Mouse (Mus musculus) heart, embryonic 15.5 days (tissue): ENCODE measurements around the gene Ngb. TPM values are rescaled to one million over a fixed set of nuclear protein-coding genes. Genes with fewer than 3 reads are reported as not detected.

ENCODE experiments used
- ATAC-seq: fragments of 200-750 bp; cut with Nextera tagmentation; replicated peaks from 2 replicates; pipeline ENCODE4 v1.8.0; 2017; ENCODE audit warnings: low read depth, moderate TSS enrichment; ENCODE audit not compliant: insufficient number of reproducible peaks, insufficient read depth, low FRiP score
- H3K27ac ChIP-seq: fragments of 300-500 bp; sonication (generic); 2 replicates; pipeline ENCODE4 v1.5.1; 2015; ENCODE audit warnings: mild to moderate bottlenecking, inconsistent platforms
- H3K27me3 ChIP-seq: fragments of 300-500 bp; sonication (generic); 2 replicates; pipeline ENCODE4 v1.6.1; 2015; ENCODE audit warnings: inconsistent platforms
- H3K36me3 ChIP-seq: fragments of 300-500 bp; sonication (generic); 2 replicates; pipeline ENCODE4 v1.6.1; 2015; ENCODE audit warnings: mild to moderate bottlenecking, inconsistent platforms
- H3K4me1 ChIP-seq: fragments of 300-500 bp; sonication (generic); replicated peaks from 2 replicates; pipeline ENCODE4 v1.6.1; 2015; ENCODE audit warnings: inconsistent platforms
- H3K4me2 ChIP-seq: fragments of 300-500 bp; sonication (generic); 2 replicates; pipeline ENCODE4 v1.6.1; 2015; ENCODE audit warnings: inconsistent platforms, mild to moderate bottlenecking, moderate library complexity
- H3K4me3 ChIP-seq: fragments of 300-500 bp; sonication (generic); 2 replicates; pipeline ENCODE4 v1.5.1; 2015; ENCODE audit warnings: mild to moderate bottlenecking, inconsistent platforms
- H3K9ac ChIP-seq: fragments of 300-500 bp; sonication (generic); 2 replicates; pipeline ENCODE4 v1.6.1; 2015; ENCODE audit warnings: mild to moderate bottlenecking, inconsistent platforms
- H3K9me3 ChIP-seq: fragments of 300-500 bp; sonication (generic); replicated peaks from 2 replicates; pipeline ENCODE4 v1.6.1; 2016; ENCODE audit warnings: inconsistent platforms
- WGBS: fragments of 180-500 bp; shearing (Covaris S2); methylation state at CpG from one replicate; pipeline ENCODE4 v1.1.7; 2015; ENCODE audit warnings: mixed read lengths; 5-methylcytosine and 5-hydroxymethylcytosine counted together
- polyA plus RNA-seq: library from polyadenylated mRNA; unstranded; fragments of >200 nt; fragmentation: Nextera tagmentation; extraction: Ambion mirVana; gene quantifications from 2 replicates; pipeline ENCODE4 v1.2.1, GENCODE M21; 2015

The Ngb gene
- polyA plus RNA-seq, 1 experiment from 2014 or later, result 0.31 TPM

GRCm38 (mm10) chr12:87089701-87090100 lies 12.6 kb downstream of the Ngb start:
- ATAC-seq, result no peak
- Histone ChIP-seq H3K27me3 (no peaks in the 10 kb centered on the region), H3K4me1 (peaks cover 22% of the 10 kb centered on the region), H3K27ac (no peak overlapping the region), H3K4me2 (no peak overlapping the region), H3K9ac (no peak overlapping the region), H3K36me3 (no peaks in the 10 kb centered on the region), H3K9me3 (no peaks in the 10 kb centered on the region), H3K4me3 (no peak overlapping the region)
- 73% methylated on average over 2 of the region's 2 CpGs for whole genome bisulfite sequencing

- Histone ChIP-seq H3K4me1 (peaks cover 22% of the 10 kb centered on the region), H3K9ac (no peak overlapping the region), H3K27me3 (no peaks in the 10 kb centered on the region), H3K9me3 (no peaks in the 10 kb centered on the region), H3K4me3 (no peak overlapping the region), H3K27ac (no peak overlapping the region), H3K36me3 (no peaks in the 10 kb centered on the region), H3K4me2 (no peak overlapping the region)
- ATAC-seq, result no peak
- 72% methylated on average over 4 of the region's 4 CpGs for WGBS
Measured at GRCm38 (mm10) chr12:87089255-87089654, 13.1 kb downstream of the Ngb start.

- WGBS, result 27% methylated on average over 4 of the region's 4 CpGs
- Histone ChIP-seq H3K9me3 (no peaks in the 10 kb centered on the region), H3K4me1 (peaks cover 22% of the 10 kb centered on the region), H3K9ac (no peak overlapping the region), H3K36me3 (no peaks in the 10 kb centered on the region), H3K4me3 (no peak overlapping the region), H3K4me2 (no peak overlapping the region), H3K27ac (no peak overlapping the region), H3K27me3 (no peaks in the 10 kb centered on the region)
- ATAC-seq, result no peak
Measured at GRCm38 (mm10) chr12:87088331-87088730, 14.0 kb downstream of the Ngb start.

GRCm38 (mm10) chr12:87087236-87087635 lies 15.1 kb downstream of the Ngb start:
- Histone ChIP-seq H3K36me3 (no peaks in the 10 kb centered on the region), H3K27me3 (no peaks in the 10 kb centered on the region), H3K9me3 (no peaks in the 10 kb centered on the region), H3K27ac (no peak overlapping the region), H3K4me1 (peaks cover 22% of the 10 kb centered on the region), H3K9ac (no peak overlapping the region), H3K4me3 (no peak overlapping the region), H3K4me2 (no peak overlapping the region)
- WGBS, result 61% methylated on average over 7 of the region's 7 CpGs
- no peak for ATAC-seq

- H3K9me3 ChIP-seq, result no peaks in the 10 kb centered on the region
- no peaks in the 10 kb centered on the region for H3K27me3 ChIP-seq
- H3K27ac ChIP-seq, result no peak overlapping the region
- WGBS, result 70% methylated on average over 8 of the region's 8 CpGs
- no peak overlapping the region for H3K4me3 ChIP-seq
- ATAC-seq, result no peak
- H3K36me3 ChIP-seq, result no peaks in the 10 kb centered on the region
- H3K4me2 ChIP-seq, result no peak overlapping the region
- H3K9ac ChIP-seq, result no peak overlapping the region
- no peaks in the 10 kb centered on the region for H3K4me1 ChIP-seq
Measured at GRCm38 (mm10) chr12:87082797-87083196, 19.5 kb downstream of the Ngb start.

GRCm38 (mm10) chr12:87076610-87077009 lies 25.7 kb downstream of the Ngb start:
- Histone ChIP-seq H3K4me3 (no peak overlapping the region), H3K36me3 (no peaks in the 10 kb centered on the region), H3K4me2 (no peak overlapping the region), H3K9me3 (no peaks in the 10 kb centered on the region), H3K27ac (no peak overlapping the region), H3K4me1 (no peaks in the 10 kb centered on the region), H3K9ac (no peak overlapping the region), H3K27me3 (no peaks in the 10 kb centered on the region)
- 81% methylated on average over 2 of the region's 2 CpGs for WGBS
- ATAC-seq, result no peak

GRCm38 (mm10) chr12:87070520-87070919 lies 31.8 kb downstream of the Ngb start:
- H3K4me3 ChIP-seq, result no peak overlapping the region
- no peaks in the 10 kb centered on the region for H3K4me1 ChIP-seq
- no peak overlapping the region for H3K27ac ChIP-seq
- H3K27me3 ChIP-seq, result peaks cover 6% of the 10 kb centered on the region
- H3K36me3 ChIP-seq, result no peaks in the 10 kb centered on the region
- H3K9me3 ChIP-seq, result no peaks in the 10 kb centered on the region
- no peak overlapping the region for H3K9ac ChIP-seq
- 63% methylated on average over 5 of the region's 5 CpGs for WGBS
- ATAC-seq, result no peak
- no peak overlapping the region for H3K4me2 ChIP-seq

- H3K4me2 ChIP-seq, result no peak overlapping the region
- ATAC-seq, result no peak
- H3K27ac ChIP-seq, result no peak overlapping the region
- H3K4me1 ChIP-seq, result no peaks in the 10 kb centered on the region
- H3K36me3 ChIP-seq, result no peaks in the 10 kb centered on the region
- 72% methylated on average over 5 of the region's 5 CpGs for WGBS
- H3K4me3 ChIP-seq, result no peak overlapping the region
- no peaks in the 10 kb centered on the region for H3K9me3 ChIP-seq
- peaks cover 7% of the 10 kb centered on the region for H3K27me3 ChIP-seq
- H3K9ac ChIP-seq, result no peak overlapping the region
Measured at GRCm38 (mm10) chr12:87066429-87066828, 35.9 kb downstream of the Ngb start.

- 82% methylated on average over 11 of the region's 11 CpGs for WGBS
Measured at GRCm38 (mm10) chr12:87065446-87065845, 36.9 kb downstream of the Ngb start.

GRCm38 (mm10) chr12:87057066-87057465 lies 45.3 kb downstream of the Ngb start:
- Histone ChIP-seq H3K4me3 (no peak overlapping the region), H3K27me3 (peaks cover 47% of the 10 kb centered on the region), H3K9me3 (no peaks in the 10 kb centered on the region), H3K36me3 (no peaks in the 10 kb centered on the region), H3K9ac (no peak overlapping the region), H3K4me2 (no peak overlapping the region), H3K4me1 (no peaks in the 10 kb centered on the region), H3K27ac (no peak overlapping the region)
- ATAC-seq, result no peak
- 62% methylated on average over 17 of the region's 17 CpGs for WGBS

More at GRCm38 (mm10) chr12:87065446-87065845, 36.9 kb downstream of the Ngb start:
- H3K4me3 ChIP-seq, result no peak overlapping the region
- no peaks in the 10 kb centered on the region for H3K4me1 ChIP-seq
- no peak for ATAC-seq
- H3K36me3 ChIP-seq, result no peaks in the 10 kb centered on the region
- no peak overlapping the region for H3K4me2 ChIP-seq
- no peaks in the 10 kb centered on the region for H3K9me3 ChIP-seq
- H3K27me3 ChIP-seq, result peaks cover 7% of the 10 kb centered on the region
- H3K9ac ChIP-seq, result no peak overlapping the region
- no peak overlapping the region for H3K27ac ChIP-seq

- Histone ChIP-seq H3K9ac (no peak overlapping the region), H3K4me1 (no peaks in the 10 kb centered on the region), H3K27me3 (peaks cover 50% of the 10 kb centered on the region), H3K36me3 (no peaks in the 10 kb centered on the region), H3K4me3 (no peak overlapping the region), H3K9me3 (no peaks in the 10 kb centered on the region), H3K27ac (no peak overlapping the region), H3K4me2 (no peak overlapping the region)
- WGBS, result 50% methylated on average over 7 of the region's 7 CpGs
- no peak for ATAC-seq
Measured at GRCm38 (mm10) chr12:87054873-87055272, 47.5 kb downstream of the Ngb start.

GRCm38 (mm10) chr12:87052661-87053321 lies 49.5 kb downstream of the Ngb start:
- Histone ChIP-seq H3K36me3 (no peaks in the 10 kb centered on the region), H3K4me3 (no peak overlapping the region), H3K9ac (no peak overlapping the region), H3K27me3 (peaks cover 51% of the 10 kb centered on the region), H3K9me3 (no peaks in the 10 kb centered on the region), H3K4me1 (no peaks in the 10 kb centered on the region), H3K4me2 (no peak overlapping the region), H3K27ac (no peak overlapping the region)
- WGBS, result 27% methylated on average over 15 of the region's 16 CpGs
- ATAC-seq, result no peak
